Mouse (Mus musculus): ENCODE results near the gene Sec24c. TPM values are rescaled to one million over a fixed set of nuclear protein-coding genes. Genes with fewer than 3 reads are reported as not detected.

Gene Sec24c
- polyA plus RNA-seq, 1 experiment from 2014 or later = 96.7 TPM

DNA sequence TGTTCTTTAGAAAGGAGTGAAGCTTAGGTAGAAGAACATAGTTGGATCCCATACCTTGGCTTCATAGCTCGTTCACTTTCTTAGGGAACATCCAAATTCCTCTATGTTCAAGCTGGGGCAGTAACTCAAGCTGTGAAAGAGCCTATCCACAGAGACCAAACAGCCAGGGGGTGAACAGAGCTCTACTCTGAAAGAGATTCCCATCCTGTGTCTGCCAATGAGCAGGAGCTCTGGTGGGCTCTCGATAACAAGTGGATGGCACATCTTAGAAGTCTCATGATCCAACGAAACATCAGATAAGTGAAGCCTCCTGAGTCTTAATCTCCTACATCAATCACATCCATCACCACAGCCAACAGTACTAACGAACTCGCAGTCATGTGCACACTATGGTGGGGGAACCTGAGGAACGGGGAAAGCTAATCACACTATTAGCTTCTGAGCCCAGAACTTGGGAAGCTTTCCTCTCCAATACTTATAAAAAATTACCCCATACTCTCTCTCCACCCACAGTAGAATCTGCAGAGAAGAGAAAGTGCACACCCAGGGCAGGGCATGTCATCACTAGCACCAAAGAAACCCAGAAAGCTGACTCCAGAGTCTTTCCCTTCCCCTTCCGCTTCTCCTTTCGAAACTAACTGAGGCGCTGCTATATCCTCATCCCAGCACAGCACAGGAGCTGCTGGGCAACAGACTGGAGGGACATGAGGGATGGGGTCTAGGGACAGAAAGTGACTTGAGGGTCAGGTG lies 56.9 kb downstream of the Sec24c start:
- WGBS = 95% methylated on average over 9 of the region's 9 CpGs
- no peaks in the 10 kb centered on the region for H3K9me3 ChIP-seq
- H3K9ac ChIP-seq (replicated peaks) = no peak overlapping the region
- no peak overlapping the region for H3K27ac ChIP-seq
- peaks cover 58% of the 10 kb centered on the region for H3K36me3 ChIP-seq
- ATAC-seq = no peak
- H3K4me3 ChIP-seq (replicated peaks) = no peak overlapping the region
- no peaks in the 10 kb centered on the region for H3K27me3 ChIP-seq
- H3K4me2 ChIP-seq (replicated peaks) = no peak overlapping the region
- H3K4me1 ChIP-seq (replicated peaks) = peaks cover 17% of the 10 kb centered on the region

DNA sequence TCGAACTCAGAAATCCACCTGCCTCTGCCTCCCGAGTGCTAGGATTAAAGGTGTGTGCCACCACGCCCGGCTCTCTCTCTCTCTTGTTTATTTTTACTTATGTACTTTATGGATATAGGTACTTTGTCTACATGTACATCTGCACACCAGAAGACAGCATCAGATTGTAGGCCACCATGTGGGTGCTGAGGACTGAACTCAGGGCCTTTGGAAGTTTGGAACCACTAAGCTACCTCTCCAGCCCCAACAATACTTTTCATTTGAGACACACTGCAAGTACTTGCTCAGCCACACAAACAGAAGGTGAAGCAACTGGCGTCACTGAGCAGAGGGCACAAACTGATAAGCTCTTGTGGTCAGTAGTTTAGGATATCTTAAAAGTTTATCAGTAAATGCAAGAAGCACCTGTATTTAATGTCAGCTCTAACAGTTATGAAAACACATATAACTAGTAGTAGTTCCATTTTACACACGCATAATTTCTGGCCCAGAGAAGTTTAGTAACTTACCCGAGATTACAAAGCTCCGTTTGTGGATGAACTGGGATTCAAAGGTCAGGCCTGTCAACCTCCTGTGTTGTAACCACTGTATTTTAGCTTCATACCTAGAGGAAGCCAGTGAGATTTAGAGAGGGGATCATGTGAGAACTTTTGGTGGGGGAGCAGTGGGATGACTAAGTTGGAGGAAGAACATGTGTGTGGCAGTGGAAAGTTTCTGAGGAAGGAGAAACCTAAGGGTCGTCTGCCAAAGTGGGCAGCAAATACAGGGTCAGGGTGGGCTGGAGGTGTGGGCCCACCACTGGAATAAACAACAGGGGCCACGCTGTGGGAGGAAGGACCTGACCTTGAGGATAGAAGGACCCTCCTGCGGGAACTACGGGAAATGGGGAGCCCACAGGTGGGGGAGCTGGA lies 59.2 kb downstream of the Sec24c start:
- Histone ChIP-seq H3K9ac (replicated peaks) (peak overlapping the region; percentile 89), H3K36me3 (peaks cover 55% of the 10 kb centered on the region), H3K9me3 (no peaks in the 10 kb centered on the region), H3K27ac (0 out of 2 replicates have a peak overlapping the region, but pooled peaks have one; percentile 78), H3K4me3 (replicated peaks) (peak overlapping the region; percentile 80), H3K4me2 (replicated peaks) (peak overlapping the region; percentile 89), H3K4me1 (replicated peaks) (peaks cover 17% of the 10 kb centered on the region), H3K27me3 (no peaks in the 10 kb centered on the region)
- no peak for ATAC-seq
- 52% methylated on average over 12 of the region's 12 CpGs for WGBS

DNA sequence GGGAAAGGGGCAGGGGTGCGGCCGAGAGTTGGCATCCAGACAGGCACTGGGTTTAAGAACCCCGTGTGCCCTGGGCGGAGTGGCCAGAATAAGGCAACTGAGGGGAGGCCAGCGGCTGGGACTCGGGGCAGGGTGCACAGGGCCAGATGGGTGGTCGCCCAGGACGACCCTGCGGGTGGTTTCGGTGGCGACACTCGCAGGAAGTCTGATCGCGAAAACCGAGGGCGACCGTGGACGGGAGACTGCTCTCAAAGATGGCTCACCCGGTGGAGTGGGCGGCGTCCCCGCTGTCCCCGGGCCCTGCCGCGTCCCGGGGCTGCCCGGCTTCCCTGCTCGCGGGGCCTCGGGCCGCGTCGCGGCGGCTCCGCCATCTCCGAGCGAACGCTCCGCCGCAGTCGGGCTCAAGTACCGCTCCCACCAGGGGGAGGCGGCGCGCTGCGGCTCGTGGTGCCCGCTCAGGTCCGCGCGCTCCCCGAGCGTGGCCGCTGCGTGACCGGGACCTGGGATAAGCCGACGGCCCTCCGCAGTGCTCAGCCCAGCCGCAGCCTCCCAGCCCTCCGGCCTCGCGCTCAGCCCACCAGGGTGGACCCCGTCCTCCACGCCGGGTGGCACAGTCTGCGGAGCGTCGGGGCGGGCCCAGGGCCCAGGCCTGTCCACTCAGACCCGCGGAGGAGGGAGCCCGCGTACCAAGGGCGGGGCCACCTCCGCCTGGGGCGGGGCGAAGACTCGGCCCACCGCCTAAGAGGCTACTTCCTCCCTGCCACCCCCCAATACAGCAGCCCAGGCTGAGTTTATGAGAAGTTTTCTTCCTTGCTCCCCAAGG lies 60.1 kb downstream of the Sec24c start, which contains the start of gene Ndst2:
Ndst2 (minus strand) TSS at position 611 of the 823 bp plus-strand sequence.
- Histone ChIP-seq H3K27me3 (no peaks in the 10 kb centered on the region), H3K9ac (replicated peaks) (peak within 1 kb of the TSS; percentile 89), H3K4me2 (replicated peaks) (peak within 1 kb of the TSS; percentile 89), H3K27ac (peak within 1 kb of the TSS; percentile 78), H3K4me1 (replicated peaks) (peaks cover 17% of the 10 kb centered on the region), H3K36me3 (peaks cover 55% of the 10 kb centered on the region), H3K9me3 (no peaks in the 10 kb centered on the region), H3K4me3 (replicated peaks) (peak within 1 kb of the TSS; percentile 80)
- WGBS = under 1% methylated on average over 49 of the region's 81 CpGs
- ATAC-seq = peak; percentile 98

DNA sequence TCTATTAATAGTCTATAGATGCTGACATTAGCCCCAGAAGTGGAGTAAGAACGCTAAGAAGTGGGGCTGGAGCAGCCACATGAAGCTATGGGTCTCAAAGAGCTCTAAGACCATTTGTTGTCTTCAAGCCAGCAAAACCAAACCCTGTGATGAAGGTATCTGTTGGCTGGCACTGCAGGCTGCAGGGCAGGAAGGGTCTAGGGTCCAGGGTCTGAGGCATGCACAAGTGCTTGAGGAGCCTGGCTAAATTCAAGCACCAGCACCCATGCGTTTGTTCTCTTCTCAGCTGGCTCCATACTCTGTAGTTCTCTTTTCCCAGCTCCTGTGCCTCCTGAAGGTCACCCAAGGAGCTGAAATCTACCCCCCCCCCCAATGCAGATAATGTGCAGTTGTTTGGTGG lies 60.9 kb downstream of the Sec24c start:
- H3K36me3 ChIP-seq = peaks cover 54% of the 10 kb centered on the region
- 0 out of 2 replicates have a peak overlapping the region, but pooled peaks have one; percentile 89 for H3K4me2 ChIP-seq (replicated peaks)
- no peaks in the 10 kb centered on the region for H3K27me3 ChIP-seq
- H3K27ac ChIP-seq = no peak overlapping the region
- WGBS = 79% methylated on average over 2 of the region's 2 CpGs
- no peak overlapping the region for H3K9ac ChIP-seq (replicated peaks)
- no peaks in the 10 kb centered on the region for H3K9me3 ChIP-seq
- ATAC-seq = no peak
- H3K4me1 ChIP-seq (replicated peaks) = peaks cover 17% of the 10 kb centered on the region
- no peak overlapping the region for H3K4me3 ChIP-seq (replicated peaks)

DNA sequence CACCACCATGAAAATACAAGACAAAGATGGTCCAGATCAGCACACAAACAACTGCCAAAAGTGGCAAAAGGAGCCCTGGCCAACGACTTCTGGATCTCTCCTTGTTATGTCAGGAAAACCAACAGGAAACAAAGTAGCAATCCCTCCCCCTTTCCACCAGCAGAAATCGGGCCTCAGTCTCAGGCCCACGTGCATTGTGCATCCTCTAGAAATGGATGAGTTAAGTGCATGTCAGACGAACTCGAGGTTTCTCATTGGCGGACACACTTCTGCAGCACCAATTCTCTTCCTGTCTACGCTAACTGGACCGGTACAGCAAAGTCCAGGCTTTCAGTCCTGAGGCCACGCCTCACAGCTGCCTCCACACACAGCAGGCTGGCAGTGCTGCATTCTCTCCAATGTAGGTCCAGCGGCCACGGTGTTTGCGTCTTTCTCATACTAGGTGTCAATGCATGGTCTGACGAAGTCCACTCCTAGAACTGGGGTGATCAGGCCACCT lies 61.8 kb downstream of the Sec24c start:
- Histone ChIP-seq H3K4me2 (replicated peaks) (no peak overlapping the region), H3K27me3 (no peaks in the 10 kb centered on the region), H3K9me3 (no peaks in the 10 kb centered on the region), H3K9ac (replicated peaks) (no peak overlapping the region), H3K36me3 (peaks cover 54% of the 10 kb centered on the region), H3K27ac (no peak overlapping the region), H3K4me3 (replicated peaks) (no peak overlapping the region), H3K4me1 (replicated peaks) (peaks cover 17% of the 10 kb centered on the region)
- 88% methylated on average over 13 of the region's 13 CpGs for WGBS
- ATAC-seq = no peak

DNA sequence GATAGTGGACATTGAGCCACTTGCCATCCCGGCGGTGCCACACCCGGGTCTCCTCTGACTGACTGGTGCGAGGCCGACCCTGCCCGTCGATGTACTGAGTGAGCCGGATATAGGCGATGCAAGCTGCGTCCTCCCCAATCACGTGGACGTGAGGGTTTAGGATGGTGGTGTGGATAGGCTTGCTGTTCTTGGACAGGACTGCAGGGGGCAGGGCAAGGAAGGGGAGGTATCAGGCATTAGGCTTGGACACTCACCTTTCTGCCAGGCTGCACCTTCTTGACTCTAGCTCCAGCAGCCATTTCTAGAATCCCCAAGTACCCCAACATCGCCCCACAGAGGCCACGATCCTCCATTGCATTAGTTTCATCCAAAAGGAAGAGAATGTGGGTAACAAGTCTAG lies 63.2 kb downstream of the Sec24c start:
- Histone ChIP-seq H3K4me1 (replicated peaks) (peaks cover 17% of the 10 kb centered on the region), H3K27ac (no peak overlapping the region), H3K9ac (replicated peaks) (no peak overlapping the region), H3K27me3 (no peaks in the 10 kb centered on the region), H3K9me3 (no peaks in the 10 kb centered on the region), H3K36me3 (peaks cover 63% of the 10 kb centered on the region), H3K4me3 (replicated peaks) (no peak overlapping the region), H3K4me2 (replicated peaks) (no peak overlapping the region)
- WGBS = 41% methylated on average over 14 of the region's 14 CpGs
- ATAC-seq = no peak

DNA sequence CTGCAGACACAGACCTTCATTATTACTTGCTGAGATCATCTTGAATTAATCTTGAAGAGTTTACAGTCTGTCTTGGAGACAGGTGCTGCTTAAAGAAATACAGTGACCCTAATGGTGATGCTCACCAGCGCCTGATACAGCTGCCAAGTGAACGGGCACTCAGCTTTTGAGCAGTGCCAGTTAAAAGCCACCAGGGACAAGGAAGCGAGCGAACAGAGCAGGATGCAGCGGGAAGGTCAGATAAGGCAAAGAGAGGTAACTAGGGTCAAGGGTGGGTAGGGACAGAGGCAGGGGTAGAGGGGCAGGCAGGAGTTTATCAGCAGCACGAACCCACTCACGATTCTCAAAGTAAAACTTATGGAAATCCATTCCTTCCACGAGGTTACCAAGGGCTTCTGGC lies 64.4 kb downstream of the Sec24c start:
- H3K4me2 ChIP-seq (replicated peaks) = no peak overlapping the region
- H3K9me3 ChIP-seq = no peaks in the 10 kb centered on the region
- ATAC-seq = no peak
- no peak overlapping the region for H3K4me3 ChIP-seq (replicated peaks)
- H3K4me1 ChIP-seq (replicated peaks) = peaks cover 11% of the 10 kb centered on the region
- 92% methylated on average over 8 of the region's 8 CpGs for WGBS
- H3K27me3 ChIP-seq = no peaks in the 10 kb centered on the region
- H3K36me3 ChIP-seq = peaks cover 65% of the 10 kb centered on the region
- H3K9ac ChIP-seq (replicated peaks) = no peak overlapping the region
- H3K27ac ChIP-seq = no peak overlapping the region

DNA sequence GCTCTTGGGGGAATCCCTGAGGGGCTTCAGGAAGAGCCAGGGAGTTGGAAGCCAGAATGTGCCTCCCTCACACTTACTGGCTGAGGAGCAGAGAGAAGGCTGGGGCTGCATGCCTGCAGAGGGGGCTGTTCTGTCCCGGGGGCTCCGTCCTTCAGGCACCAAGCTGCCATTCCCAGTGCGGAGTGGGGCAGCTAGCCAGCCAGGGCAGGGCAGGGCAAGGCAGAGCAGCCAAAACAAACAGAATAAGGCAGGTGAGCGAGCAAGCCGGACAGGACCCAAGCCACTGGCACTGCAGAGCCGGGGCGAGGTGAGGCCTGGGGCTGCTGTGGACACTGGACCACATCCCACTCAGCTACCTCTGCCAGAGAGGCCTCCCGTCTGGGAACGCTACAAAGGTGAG lies 67.2 kb downstream of the Sec24c start:
- no peak overlapping the region for H3K9ac ChIP-seq (replicated peaks)
- no peak overlapping the region for H3K27ac ChIP-seq
- H3K27me3 ChIP-seq = no peaks in the 10 kb centered on the region
- WGBS = 94% methylated on average over 9 of the region's 9 CpGs
- ATAC-seq = no peak
- H3K9me3 ChIP-seq = no peaks in the 10 kb centered on the region
- H3K4me2 ChIP-seq (replicated peaks) = no peak overlapping the region
- no peaks in the 10 kb centered on the region for H3K4me1 ChIP-seq (replicated peaks)
- peaks cover 82% of the 10 kb centered on the region for H3K36me3 ChIP-seq
- H3K4me3 ChIP-seq (replicated peaks) = no peak overlapping the region

DNA sequence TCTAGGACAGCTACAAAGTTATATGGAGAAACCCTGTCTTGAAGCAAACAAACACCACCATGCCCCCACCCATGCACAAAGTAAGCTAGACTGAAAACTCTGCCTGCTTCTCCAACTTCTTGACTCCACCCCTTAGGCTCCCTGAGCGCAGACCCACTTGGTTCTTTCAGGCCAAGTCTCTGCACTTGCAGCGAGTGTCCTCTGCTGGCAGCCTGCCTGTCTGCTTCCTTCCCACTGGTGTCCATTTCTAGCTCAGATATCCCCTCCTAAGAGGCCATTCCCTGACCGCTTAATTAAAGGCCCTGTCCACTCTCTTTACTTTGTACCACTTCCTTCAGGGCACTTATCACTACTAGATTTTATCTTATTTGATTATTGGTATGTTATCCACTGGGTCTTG lies 69.5 kb downstream of the Sec24c start:
- H3K4me2 ChIP-seq (replicated peaks) = no peak overlapping the region
- H3K27me3 ChIP-seq = no peaks in the 10 kb centered on the region
- no peaks in the 10 kb centered on the region for H3K9me3 ChIP-seq
- ATAC-seq = no peak
- H3K4me1 ChIP-seq (replicated peaks) = no peaks in the 10 kb centered on the region
- no peak overlapping the region for H3K9ac ChIP-seq (replicated peaks)
- H3K27ac ChIP-seq = no peak overlapping the region
- H3K36me3 ChIP-seq = peaks cover 72% of the 10 kb centered on the region
- WGBS = 86% methylated on average over 3 of the region's 3 CpGs
- no peak overlapping the region for H3K4me3 ChIP-seq (replicated peaks)

Data from midbrain, embryonic 13.5 days (tissue).